Mouse (Mus musculus) lung, adult 2 months (tissue): ENCODE results near the gene 1810062G17Rik. TPM values are rescaled to one million over a fixed set of nuclear protein-coding genes. Genes with fewer than 3 reads are reported as not detected.

Experiments
- DNase-seq: peaks from one replicate; pipeline ENCODE4 v3.0.0; 2022
- H3K4me1 ChIP-seq: fragments of 200-500 bp; 2 replicates; pipeline ENCODE4 v1.6.1; 2011; ENCODE audit warnings: low read length; ENCODE audit not compliant: control insufficient read depth, insufficient read depth
- H3K4me3 ChIP-seq: fragments of 200-500 bp; replicated peaks from 2 replicates; pipeline ENCODE3; 2011; ENCODE audit warnings: low read depth, mild to moderate bottlenecking, control low read depth, low read length; ENCODE audit errors: extremely low read depth
- CTCF ChIP-seq: fragments of 200-500 bp; IDR thresholded peaks from 2 replicates; pipeline ENCODE4 v1.5.1; 2011; ENCODE audit warnings: mild to moderate bottlenecking, low read length, control low read depth; ENCODE audit not compliant: insufficient read depth
- POLR2A ChIP-seq: fragments of 200-500 bp; IDR thresholded peaks from 2 replicates; pipeline ENCODE4 v1.6.1; 2011; ENCODE audit warnings: low read depth, mild to moderate bottlenecking, control low read depth, low read length, borderline replicate concordance; ENCODE audit errors: extremely low read depth
- WGBS: fragments of 180-500 bp; shearing (Covaris S2); methylation state at CpG from one replicate; pipeline ENCODE4 v1.1.7; 2018; 5-methylcytosine and 5-hydroxymethylcytosine counted together
- polyA plus RNA-seq: library from polyadenylated mRNA; depleted of rRNA; stranded (reverse); fragments of >200 nt; gene quantifications from 2 replicates; pipeline ENCODE4 v1.2.3, GENCODE M21; 2012

1810062G17Rik gene
- polyA plus RNA-seq, 1 experiment, result 4.1 TPM

DNA sequence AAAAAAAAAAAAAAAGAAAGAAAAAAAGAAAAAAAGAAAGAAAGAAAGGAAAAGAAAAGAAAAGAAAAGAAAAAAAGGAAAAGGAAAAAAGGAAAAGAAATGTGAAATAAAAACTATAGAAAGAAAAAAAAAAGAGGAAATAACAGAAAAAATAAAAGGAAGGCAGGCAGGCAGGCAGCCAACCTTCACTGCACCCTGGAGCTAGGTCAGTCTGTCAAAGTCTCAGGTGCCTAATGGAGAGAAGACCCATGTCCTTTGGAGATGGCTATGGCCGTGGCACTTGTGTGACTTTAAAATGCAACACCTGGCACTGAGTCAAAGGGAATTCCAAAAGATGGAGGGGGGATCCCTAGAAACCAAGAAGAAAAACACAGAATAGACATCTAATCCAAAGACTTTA lies 12.6 kb downstream of the 1810062G17Rik start:
- TF ChIP-seq CTCF, result no peak
- 63% methylated on average over 1 of the region's 1 CpGs for WGBS
- Histone ChIP-seq H3K4me3 (no peak overlapping the region), H3K4me1 (no peaks in the 10 kb centered on the region)
- no peak for DNase-seq

DNA sequence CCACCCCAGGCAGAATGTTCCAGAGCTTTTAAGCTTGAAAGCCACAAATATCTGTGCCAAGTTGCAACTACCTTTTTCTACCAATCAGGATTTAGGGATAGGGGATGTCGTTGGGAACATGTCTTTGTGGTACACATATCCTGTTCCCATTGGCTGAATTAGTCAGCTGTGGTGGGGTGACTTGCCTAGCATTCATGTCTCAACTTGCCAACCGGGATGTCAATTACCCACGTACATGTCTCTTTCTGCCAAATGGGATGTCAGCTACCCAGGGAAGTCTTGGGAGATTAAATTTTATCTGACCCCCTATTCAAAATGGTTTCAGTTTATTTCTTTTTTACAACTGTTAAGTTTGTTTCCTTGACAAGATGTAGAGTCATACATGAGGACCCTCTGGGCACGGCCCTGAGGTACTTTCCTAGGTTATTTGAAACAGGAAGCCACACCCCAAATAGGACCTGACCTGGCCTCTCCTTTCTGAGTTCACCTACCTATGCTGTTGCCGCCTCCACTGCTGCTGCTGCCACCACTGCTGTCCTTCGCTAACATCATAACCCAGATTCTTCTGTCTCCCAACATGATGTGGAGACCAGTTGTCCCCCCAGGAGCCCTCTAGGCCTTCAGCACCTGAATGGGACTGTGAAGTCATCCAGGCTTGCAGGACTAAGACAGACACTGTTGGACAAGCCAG lies 13.3 kb downstream of the 1810062G17Rik start:
- DNase-seq, result no peak
- Histone ChIP-seq H3K4me3 (no peak overlapping the region), H3K4me1 (no peaks in the 10 kb centered on the region)
- TF ChIP-seq POLR2A (no peak), CTCF (no peak)
- WGBS, result 80% methylated on average over 6 of the region's 6 CpGs

DNA sequence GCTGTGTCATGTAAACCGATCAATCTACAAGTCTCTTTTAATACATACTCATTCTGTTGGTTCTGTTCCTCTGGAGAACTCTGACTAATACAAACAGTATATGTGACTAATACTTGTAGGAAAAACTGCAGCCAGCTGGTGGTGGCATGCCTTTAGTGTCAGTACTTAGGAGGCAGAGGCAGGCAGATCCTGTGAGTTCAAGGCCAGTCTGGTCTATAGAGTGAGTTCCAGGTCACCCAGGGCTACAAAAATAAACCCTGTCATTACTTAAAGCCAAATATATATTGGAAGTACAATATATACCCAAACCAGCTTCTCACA lies 13.8 kb downstream of the 1810062G17Rik start:
- Histone ChIP-seq H3K4me3 (no peak overlapping the region), H3K4me1 (no peaks in the 10 kb centered on the region)
- WGBS, result 92% methylated on average over 1 of the region's 1 CpGs
- DNase-seq, result no peak
- TF ChIP-seq POLR2A (no peak), CTCF (no peak)

DNA sequence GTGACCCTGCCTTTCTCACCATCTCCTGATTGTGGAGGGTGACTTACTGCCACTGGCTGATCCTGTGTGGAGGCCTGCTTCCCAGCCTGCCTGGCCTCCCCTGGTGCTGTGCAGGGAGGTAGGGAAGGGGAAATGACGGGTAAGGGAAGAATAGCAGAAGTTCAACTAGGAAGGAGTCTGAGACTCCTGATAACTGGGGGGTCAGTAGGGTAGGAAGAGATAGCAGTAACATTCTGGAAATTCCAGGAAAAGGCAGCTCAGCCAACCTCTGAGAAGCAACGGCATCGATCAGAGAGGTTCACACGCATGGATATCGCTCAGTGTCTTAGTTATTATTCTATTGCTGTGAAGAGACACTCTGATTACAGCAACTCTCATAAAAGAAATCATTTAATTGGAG lies 15.8 kb downstream of the 1810062G17Rik start:
- DNase-seq, result no peak
- H3K4me1 ChIP-seq, result no peaks in the 10 kb centered on the region; the same call in 1 of the 2 replicates
- TF ChIP-seq POLR2A, result no peak
- 88% methylated on average over 5 of the region's 5 CpGs for WGBS
- no peak overlapping the region for H3K4me3 ChIP-seq

DNA sequence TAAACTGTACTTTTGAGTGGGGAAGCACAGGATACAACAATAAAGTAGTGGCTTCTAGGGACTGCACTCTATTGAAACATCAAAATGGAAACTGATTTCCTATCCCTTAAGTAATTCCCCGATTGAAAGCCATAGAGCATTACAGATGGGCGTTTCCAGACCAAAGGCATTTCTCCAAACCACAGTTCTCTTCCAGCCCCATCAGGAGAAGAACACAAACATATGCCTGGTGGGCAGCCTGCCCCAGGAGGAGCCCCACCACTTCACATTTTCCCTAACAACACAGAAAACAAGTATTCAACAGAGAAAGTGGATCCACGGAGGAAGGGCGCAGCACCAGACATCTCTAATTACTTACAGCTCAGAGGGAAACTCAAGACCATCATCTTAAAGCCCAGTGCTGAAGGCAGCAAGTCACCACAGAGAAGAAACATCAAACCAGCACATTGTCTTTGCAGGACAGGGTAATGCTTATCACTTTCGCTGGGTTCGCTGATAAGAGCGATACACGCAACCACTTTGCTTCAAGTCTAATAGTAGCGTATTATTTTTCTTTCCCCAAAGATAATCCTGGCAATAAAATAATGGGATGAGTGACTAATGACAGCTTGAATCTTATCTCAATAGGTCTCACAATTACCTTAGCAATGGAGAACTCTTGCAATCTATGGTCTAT lies 17.1 kb downstream of the 1810062G17Rik start:
- H3K4me3 ChIP-seq, result no peak overlapping the region
- no peak for DNase-seq
- TF ChIP-seq POLR2A, result no peak
- TF ChIP-seq CTCF, result no peak
- 77% methylated on average over 9 of the region's 9 CpGs for WGBS
- H3K4me1 ChIP-seq, result no peaks in the 10 kb centered on the region; the same call in 1 of the 2 replicates

DNA sequence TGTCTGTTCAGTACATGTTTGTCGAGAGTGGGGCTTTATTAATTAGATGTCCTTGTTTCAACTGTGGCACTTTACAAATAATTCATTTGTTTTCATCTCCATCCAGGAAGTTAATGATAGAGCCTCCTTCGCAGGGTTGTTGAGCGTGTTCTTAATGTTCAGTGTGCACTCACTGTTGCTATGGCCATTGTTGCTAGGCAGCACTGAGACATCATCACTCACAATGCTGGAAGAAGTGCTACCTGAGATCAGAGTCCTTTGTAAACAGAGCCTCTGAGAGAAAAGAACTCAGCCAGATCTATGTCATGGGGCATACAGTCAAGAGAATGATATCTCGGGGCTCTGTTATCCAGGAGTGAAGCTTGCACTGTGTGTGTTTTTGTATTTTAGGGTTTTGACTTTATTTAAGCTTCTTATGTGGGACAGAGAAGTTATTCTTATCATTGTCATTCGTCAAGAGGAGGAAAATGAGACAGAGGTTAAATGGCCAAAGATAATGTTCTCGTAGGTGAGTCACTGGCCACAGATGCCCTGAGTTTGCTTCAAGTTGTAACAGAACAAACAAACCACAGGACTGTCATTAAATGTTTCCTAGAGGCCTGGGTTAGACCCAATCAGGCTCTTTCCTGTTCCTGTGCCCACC lies 18.0 kb downstream of the 1810062G17Rik start:
- TF ChIP-seq POLR2A (no peak), CTCF (no peak)
- no peak for DNase-seq
- WGBS, result 46% methylated on average over 6 of the region's 6 CpGs

DNA sequence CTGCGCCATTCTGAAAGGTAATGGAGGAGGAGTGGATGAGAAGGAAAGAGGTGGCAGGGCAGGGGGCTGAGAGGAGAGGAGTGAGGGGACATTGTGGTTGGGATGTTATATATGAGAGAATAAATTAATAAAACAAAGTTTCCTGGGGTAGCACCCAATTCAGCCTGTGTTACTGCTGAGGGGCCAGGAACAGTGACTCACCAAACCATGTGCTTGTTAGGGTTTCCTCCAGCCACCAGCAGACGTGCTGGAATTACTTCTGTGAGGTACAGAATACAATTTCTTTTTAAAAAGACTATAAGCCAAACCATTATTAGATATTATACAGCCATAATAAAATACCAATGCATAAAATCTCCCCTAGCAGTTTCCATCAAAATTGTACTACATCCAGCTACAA lies 18.9 kb downstream of the 1810062G17Rik start:
- no peak for DNase-seq
- Histone ChIP-seq H3K4me1 (no peaks in the 10 kb centered on the region; the same call in 1 of the 2 replicates), H3K4me3 (no peak overlapping the region)
- TF ChIP-seq CTCF, result no peak
- TF ChIP-seq POLR2A, result no peak
- WGBS, result 76% methylated on average over 2 of the region's 2 CpGs

More for the DNA sequence above, 18.0 kb downstream of the 1810062G17Rik start:
- Histone ChIP-seq H3K4me3 (no peak overlapping the region), H3K4me1 (no peaks in the 10 kb centered on the region; the same call in 1 of the 2 replicates)

DNA sequence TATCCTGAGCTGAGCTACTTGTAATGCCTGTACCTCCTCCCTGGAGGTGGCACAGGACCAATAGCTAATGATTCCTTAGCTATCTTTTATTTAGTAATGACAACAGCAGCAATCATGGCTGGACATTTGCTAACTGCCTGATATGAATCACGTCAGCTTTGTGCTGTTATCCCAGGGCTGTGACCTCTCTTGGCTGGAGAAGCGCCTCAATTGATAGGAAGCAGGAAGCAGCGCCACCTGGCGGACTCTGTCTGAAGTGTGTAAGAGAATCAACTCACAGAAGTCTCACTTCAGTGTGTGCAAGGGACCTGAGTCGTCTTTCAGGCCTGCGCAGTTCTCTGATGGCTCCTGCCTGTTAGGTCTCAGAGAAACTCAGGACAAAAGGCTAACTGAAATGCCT lies 19.7 kb downstream of the 1810062G17Rik start:
- TF ChIP-seq CTCF (peak; percentile 96), POLR2A (no peak)
- WGBS, result 4% methylated on average over 6 of the region's 6 CpGs
- H3K4me3 ChIP-seq, result no peak overlapping the region
- DNase-seq, result peak; percentile 90
- no peaks in the 10 kb centered on the region; the same call in 1 of the 2 replicates for H3K4me1 ChIP-seq

DNA sequence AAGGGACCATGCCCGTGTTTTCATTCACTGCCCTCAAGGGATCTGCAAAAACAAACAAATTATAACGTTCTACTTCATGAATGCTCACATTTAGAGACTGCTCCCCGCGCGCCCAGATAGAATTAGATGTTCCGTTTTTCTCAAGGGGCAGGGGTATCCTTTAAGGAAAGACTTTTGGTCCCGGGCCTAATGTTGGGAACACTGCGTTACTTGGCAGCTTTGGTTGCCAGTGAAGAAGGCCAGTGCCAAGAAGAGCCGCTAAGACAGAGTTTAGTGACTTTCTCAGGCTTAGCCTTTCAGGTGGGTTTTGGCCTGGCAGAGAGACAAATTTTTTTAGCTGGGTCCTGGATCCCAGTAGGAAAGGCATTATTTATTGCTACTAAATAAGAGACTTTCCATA lies 20.5 kb downstream of the 1810062G17Rik start:
- WGBS, result 83% methylated on average over 9 of the region's 9 CpGs
- no peak for DNase-seq

DNA sequence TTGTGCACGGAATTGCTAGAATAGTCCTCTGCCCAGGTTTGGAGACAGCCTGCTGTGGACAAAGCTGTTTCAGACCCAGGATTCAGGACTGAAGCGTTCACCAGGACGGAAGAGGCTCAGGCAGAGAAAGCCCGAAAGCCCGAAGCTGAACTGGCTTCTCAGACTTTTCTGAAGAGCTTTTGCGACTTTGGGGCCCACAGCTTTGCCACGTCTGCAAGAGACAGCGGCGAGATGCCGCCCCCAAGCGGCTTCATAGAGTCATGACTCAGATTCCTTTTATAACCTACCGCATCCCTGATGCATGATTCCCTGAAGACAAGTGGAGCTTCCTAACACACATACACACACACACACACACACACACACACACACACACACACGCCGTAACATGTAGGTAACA lies 21.0 kb downstream of the 1810062G17Rik start:
- peak; percentile 56 for DNase-seq
- Histone ChIP-seq H3K4me3 (no peak overlapping the region), H3K4me1 (no peaks in the 10 kb centered on the region; the same call in 1 of the 2 replicates)
- TF ChIP-seq POLR2A, result no peak
- TF ChIP-seq CTCF, result peak; percentile 73
- WGBS, result 10% methylated on average over 14 of the region's 14 CpGs

More for the DNA sequence above, 20.5 kb downstream of the 1810062G17Rik start:
- Histone ChIP-seq H3K4me3 (no peak overlapping the region), H3K4me1 (no peaks in the 10 kb centered on the region; the same call in 1 of the 2 replicates)
- TF ChIP-seq POLR2A (no peak), CTCF (no peak)
